9 mouse cellular contexts compared by ENCODE assay signal in the genomic region with DNA sequence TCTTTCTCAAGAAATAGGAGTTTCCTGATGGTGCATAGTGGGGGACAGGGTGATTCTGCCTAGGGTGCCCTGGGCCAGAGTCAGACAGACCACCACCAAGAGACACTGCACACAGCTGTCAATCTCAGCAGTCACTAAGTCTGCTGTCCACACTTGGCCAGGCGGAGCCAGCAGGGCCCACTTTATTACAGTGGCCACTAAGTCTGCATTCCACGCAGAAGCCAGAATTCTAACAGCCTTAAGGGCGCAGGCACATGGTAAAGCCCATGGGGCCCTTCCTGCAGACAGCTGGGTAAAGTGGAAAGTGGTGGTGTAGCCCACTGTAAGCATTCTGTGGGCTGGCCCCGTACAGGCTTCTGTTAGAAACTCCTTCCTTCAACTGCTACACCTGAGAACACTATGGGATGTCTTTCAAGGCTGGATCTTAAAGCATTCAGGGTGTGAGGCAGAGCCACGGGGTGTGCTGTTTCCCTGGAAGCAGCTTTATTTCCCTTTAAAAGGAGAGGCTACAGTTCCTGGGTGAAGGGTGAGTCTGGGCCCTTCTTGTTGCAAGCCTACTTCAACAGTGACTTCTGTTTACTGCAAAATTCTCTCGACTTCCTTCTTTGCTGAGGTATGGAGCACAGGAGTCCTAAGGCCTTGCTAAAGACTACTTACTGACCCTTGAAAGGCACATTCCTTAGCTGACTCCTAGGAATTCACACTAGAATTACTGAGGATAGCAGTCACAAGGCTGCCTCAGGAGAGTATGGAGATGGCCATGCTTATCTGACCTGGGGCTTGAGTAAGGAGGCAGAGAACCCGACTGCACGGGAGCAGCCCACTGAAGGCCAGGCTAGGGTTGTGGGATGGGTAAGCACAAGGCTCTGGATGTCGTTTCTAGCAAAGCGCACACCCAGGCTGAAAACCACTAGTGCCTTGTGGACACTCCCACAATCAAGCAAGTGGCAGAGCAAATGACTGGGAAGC. TPM values are rescaled to one million over a fixed set of nuclear protein-coding genes. Genes with fewer than 3 reads are reported as not detected.
DNase-seq lines count a peak whose midpoint lies in the region; ATAC-seq lines count a peak whose summit lies in the region.
"Had no signal": no experiment of that assay in that cellular context is flagged by ENCODE, and none has a peak within 500 bp of the region (broad histone marks: within the 10 kb centered on the region; RNA-seq: fewer than 3 reads in every experiment).

No protein-coding gene starts in this region.

- no peaks in the 10 kb centered on the region for H3K27me3 ChIP-seq in limb, embryonic 12.5 days
- H3K27me3 ChIP-seq in limb, embryonic 10.5 days (ENCODE audit: low read depth, poor library complexity, severe bottlenecking), result no peaks in the 10 kb centered on the region
- H3K27me3 ChIP-seq in embryonic facial prominence, embryonic 11.5 days (ENCODE audit: control insufficient read depth, insufficient read depth, low read length), result no peaks in the 10 kb centered on the region
- H3K27me3 ChIP-seq in intestine, embryonic 16.5 days (replicated peaks; ENCODE audit: control insufficient read depth, insufficient read depth, low read length), result no peaks in the 10 kb centered on the region

- H3K27ac ChIP-seq in limb, embryonic 12.5 days, result peak overlapping the region; percentile 53
- H3K27ac ChIP-seq in limb, embryonic 10.5 days, result no peak overlapping the region
- H3K27ac ChIP-seq in embryonic facial prominence, embryonic 11.5 days (replicated peaks; ENCODE audit: low read depth, low read length), result no peak overlapping the region
- H3K27ac ChIP-seq in intestine, embryonic 16.5 days (ENCODE audit: low read length), result peak overlapping the region; percentile 42; the same call in 1 of the 2 replicates

- H3K4me2 ChIP-seq in limb, embryonic 12.5 days, result no peak overlapping the region
- H3K4me2 ChIP-seq in embryonic facial prominence, embryonic 11.5 days (ENCODE audit: low read depth, low read length), result no peak overlapping the region
- no peak overlapping the region for H3K4me2 ChIP-seq in intestine, embryonic 16.5 days (ENCODE audit: low read depth, low read length)

- no peak overlapping the region for H3K9ac ChIP-seq in limb, embryonic 12.5 days (replicated peaks)
- H3K9ac ChIP-seq in embryonic facial prominence, embryonic 11.5 days (replicated peaks; ENCODE audit: low read length), result no peak overlapping the region
- no peak overlapping the region for H3K9ac ChIP-seq in intestine, embryonic 16.5 days (ENCODE audit: low read depth, low read length)

- intact Hi-C loops in left cerebral cortex, postnatal 14 days (cut with DNase I), result no loop called here

- no peak overlapping the region for H3K4me3 ChIP-seq in limb, embryonic 12.5 days (replicated peaks)
- no peak overlapping the region for H3K4me3 ChIP-seq in limb, embryonic 10.5 days
- H3K4me3 ChIP-seq in embryonic facial prominence, embryonic 11.5 days (ENCODE audit: low read depth, low read length), result no peak overlapping the region
- H3K4me3 ChIP-seq in intestine, embryonic 16.5 days (ENCODE audit: low read length), result no peak overlapping the region

- DNase-seq in limb, embryonic 10.5 days (ENCODE audit: low spot score), result no peak
- no peak for DNase-seq in embryonic facial prominence, embryonic 11.5 days (ENCODE audit: low spot score)
- DNase-seq in cerebellum, adult 9-11 months, result no peak
- DNase-seq in left cerebral cortex, postnatal 14 days (ENCODE audit: low spot score in 2 of 2), result no peak

- H3K9me3 ChIP-seq in limb, embryonic 12.5 days, result no peaks in the 10 kb centered on the region
- H3K9me3 ChIP-seq in limb, embryonic 10.5 days (replicated peaks), result no peaks in the 10 kb centered on the region
- no peaks in the 10 kb centered on the region for H3K9me3 ChIP-seq in embryonic facial prominence, embryonic 11.5 days (replicated peaks; ENCODE audit: control insufficient read depth, low read length)
- H3K9me3 ChIP-seq in intestine, embryonic 16.5 days (ENCODE audit: control insufficient read depth, low read length), result no peaks in the 10 kb centered on the region

- 43% methylated on average over 10 of the region's 10 CpGs for WGBS in limb, embryonic 12.5 days
- WGBS in limb, embryonic 10.5 days, result 51% methylated on average over 10 of the region's 10 CpGs
- WGBS in embryonic facial prominence, embryonic 11.5 days, result 52% methylated on average over 10 of the region's 10 CpGs
- 45% methylated on average over 10 of the region's 10 CpGs for WGBS in intestine, embryonic 16.5 days

- ATAC-seq in limb, embryonic 12.5 days (ENCODE audit: insufficient number of reproducible peaks, insufficient read depth, low FRiP score, low TSS enrichment, low read depth), result no peak
- ATAC-seq in embryonic facial prominence, embryonic 11.5 days (replicated peaks; ENCODE audit: insufficient number of reproducible peaks, low FRiP score, low TSS enrichment, low read depth), result 0 out of 2 replicates have a peak, but pooled peaks have one; percentile 39
- no peak for ATAC-seq in intestine, embryonic 16.5 days
- peak; percentile 11; the same call in 1 of the 2 replicates for ATAC-seq in monocyte, adult 5-6 weeks (replicated peaks; ENCODE audit: insufficient number of reproducible peaks, low FRiP score, low TSS enrichment, poor library complexity, severe bottlenecking)

- H3K36me3 ChIP-seq in limb, embryonic 12.5 days, result no peaks in the 10 kb centered on the region
- H3K36me3 ChIP-seq in limb, embryonic 10.5 days, result no peaks in the 10 kb centered on the region
- no peaks in the 10 kb centered on the region for H3K36me3 ChIP-seq in embryonic facial prominence, embryonic 11.5 days (replicated peaks; ENCODE audit: control insufficient read depth, insufficient read depth, low read depth, low read length)
- H3K36me3 ChIP-seq in intestine, embryonic 16.5 days (ENCODE audit: control insufficient read depth, insufficient read depth, low read length), result no peaks in the 10 kb centered on the region

- peaks cover 52% of the 10 kb centered on the region for H3K4me1 ChIP-seq in limb, embryonic 12.5 days (replicated peaks)
- H3K4me1 ChIP-seq in limb, embryonic 10.5 days, result peaks cover 49% of the 10 kb centered on the region
- peaks cover 2% of the 10 kb centered on the region; the same call in 1 of the 2 replicates for H3K4me1 ChIP-seq in embryonic facial prominence, embryonic 11.5 days (ENCODE audit: control insufficient read depth, insufficient read depth, low read length)
- H3K4me1 ChIP-seq in intestine, embryonic 16.5 days (ENCODE audit: control insufficient read depth, insufficient read depth, low read length), result peaks cover 53% of the 10 kb centered on the region

RNA-seq across cellular contexts. Expression of a gene that starts 2.6 kb away (rescaled TPM):
- polyA plus RNA-seq in limb, embryonic 12.5 days (2016; fragmentation: Nextera tagmentation; extraction: Ambion mirVana), result not detected in 2 replicates
- not detected in 2 replicates for polyA plus RNA-seq in limb, embryonic 10.5 days (2016; fragmentation: Nextera tagmentation; extraction: Ambion mirVana)
- polyA plus RNA-seq in embryonic facial prominence, embryonic 11.5 days (2014; fragmentation: Nextera tagmentation; extraction: Ambion mirVana), result not detected in 2 replicates
- not detected in 2 replicates for polyA plus RNA-seq in intestine, embryonic 16.5 days (2015; fragmentation: Nextera tagmentation; extraction: Ambion mirVana)
- total RNA-seq in monocyte, adult 5-6 weeks (2017), result 0.58 TPM in 1 of 3 replicates, not detected in the others
- not detected for total RNA-seq in left cerebral cortex, postnatal 14 days (2021)
- polyA plus RNA-seq: cortical plate, adult 2 months; testis, adult 2 months had no signal

RNA-seq across cellular contexts. Expression of a gene that starts 24.7 kb away (rescaled TPM):
- 16.9 and 17.0 TPM in 2 replicates for polyA plus RNA-seq in limb, embryonic 12.5 days (2016; fragmentation: Nextera tagmentation; extraction: Ambion mirVana)
- 17.2 and 17.9 TPM in 2 replicates for polyA plus RNA-seq in limb, embryonic 10.5 days (2016; fragmentation: Nextera tagmentation; extraction: Ambion mirVana)
- 19.9 and 20.3 TPM in 2 replicates for polyA plus RNA-seq in embryonic facial prominence, embryonic 11.5 days (2014; fragmentation: Nextera tagmentation; extraction: Ambion mirVana)
- 23.1 and 23.3 TPM in 2 replicates for polyA plus RNA-seq in intestine, embryonic 16.5 days (2015; fragmentation: Nextera tagmentation; extraction: Ambion mirVana)
- 106 to 183 TPM (median 115 TPM) in 3 replicates for total RNA-seq in monocyte, adult 5-6 weeks (2017)
- total RNA-seq in left cerebral cortex, postnatal 14 days (2021), result 100 to 1,000 TPM; 168 to 175 TPM

Comparison
In these comparisons a context has a peak if more than half of its experiments do, and no peak if none do; other contexts are left out.
1. H3K27ac ChIP-seq: peak in limb, embryonic 12.5 days (single experiment) and intestine, embryonic 16.5 days (single experiment); none in limb, embryonic 10.5 days (single experiment) and embryonic facial prominence, embryonic 11.5 days (single experiment).
2. ATAC-seq: peak in embryonic facial prominence, embryonic 11.5 days (single experiment) and monocyte, adult 5-6 weeks (single experiment); none in limb, embryonic 12.5 days (single experiment) and intestine, embryonic 16.5 days (single experiment).